Mouse (Mus musculus): ENCODE results near the gene Ctdsp1.
A peak's percentile ranks its signal among the peaks of the same experiment; 100 is the strongest.

Ctdsp1 gene

GRCm38 (mm10) chr1:74376396-74376795 is 14.9 kb upstream of the Ctdsp1 start:
- no peak for DNase-seq (ENCODE audit: low spot score in 2 of 2)

GRCm38 (mm10) chr1:74379058-74379504 is 12.2 kb upstream of the Ctdsp1 start:
- no peak for DNase-seq (ENCODE audit: low spot score in 2 of 2)

GRCm38 (mm10) chr1:74380484-74380883 is 10.8 kb upstream of the Ctdsp1 start:
- DNase-seq (ENCODE audit: low spot score in 2 of 2), result no peak

GRCm38 (mm10) chr1:74381588-74382021 is 9.7 kb upstream of the Ctdsp1 start:
- DNase-seq (ENCODE audit: low spot score in 2 of 2), result no peak

GRCm38 (mm10) chr1:74383385-74383784 is 7.9 kb upstream of the Ctdsp1 start:
- DNase-seq (ENCODE audit: low spot score in 2 of 2), result no peak

- no peak for DNase-seq (ENCODE audit: low spot score in 2 of 2)
Observed at GRCm38 (mm10) chr1:74384525-74384924, 6.8 kb upstream of the Ctdsp1 start.

GRCm38 (mm10) chr1:74385064-74385463 is 6.2 kb upstream of the Ctdsp1 start:
- no peak for DNase-seq (ENCODE audit: low spot score in 2 of 2)

- no peak for DNase-seq (ENCODE audit: low spot score in 2 of 2)
Observed at GRCm38 (mm10) chr1:74385531-74385930, 5.8 kb upstream of the Ctdsp1 start.

- DNase-seq (ENCODE audit: low spot score in 2 of 2), result no peak
Observed at GRCm38 (mm10) chr1:74386363-74386713, 5.0 kb upstream of the Ctdsp1 start.

GRCm38 (mm10) chr1:74386714-74387385 is 4.5 kb upstream of the Ctdsp1 start:
- peak; percentile 89 to 91 for DNase-seq (ENCODE audit: low spot score in 2 of 2)

- no peak for DNase-seq (ENCODE audit: low spot score in 2 of 2)
Observed at GRCm38 (mm10) chr1:74387386-74387988, 3.8 kb upstream of the Ctdsp1 start.

GRCm38 (mm10) chr1:74388398-74388920 is 2.9 kb upstream of the Ctdsp1 start:
- DNase-seq (ENCODE audit: low spot score in 2 of 2), result no peak

GRCm38 (mm10) chr1:74389831-74390286 is 1.4 kb upstream of the Ctdsp1 start:
- no peak for DNase-seq (ENCODE audit: low spot score in 2 of 2)

GRCm38 (mm10) chr1:74390287-74390906 is 912 bp upstream of the Ctdsp1 start:
- peak in 1 of 2 experiments; percentile 56 for DNase-seq (ENCODE audit: low spot score in 2 of 2)

GRCm38 (mm10) chr1:74391844-74392441 is 634 bp downstream of the Ctdsp1 start:
- DNase-seq (ENCODE audit: low spot score in 2 of 2), result peak; percentile 75 to 77

GRCm38 (mm10) chr1:74392446-74392994 is 1.2 kb downstream of the Ctdsp1 start:
- DNase-seq (ENCODE audit: low spot score in 2 of 2), result no peak

GRCm38 (mm10) chr1:74393010-74393409 is 1.7 kb downstream of the Ctdsp1 start:
- no peak for DNase-seq (ENCODE audit: low spot score in 2 of 2)

GRCm38 (mm10) chr1:74393697-74394096 is 2.4 kb downstream of the Ctdsp1 start:
- no peak for DNase-seq (ENCODE audit: low spot score in 2 of 2)

- no peak for DNase-seq (ENCODE audit: low spot score in 2 of 2)
Observed at GRCm38 (mm10) chr1:74394311-74394710, 3.0 kb downstream of the Ctdsp1 start.

GRCm38 (mm10) chr1:74394858-74395257 is 3.5 kb downstream of the Ctdsp1 start:
- DNase-seq (ENCODE audit: low spot score in 2 of 2), result no peak

GRCm38 (mm10) chr1:74395290-74395689 is 4.0 kb downstream of the Ctdsp1 start:
- no peak for DNase-seq (ENCODE audit: low spot score in 2 of 2)
